Mouse (Mus musculus): ENCODE results near the gene Fis1.

DNA sequence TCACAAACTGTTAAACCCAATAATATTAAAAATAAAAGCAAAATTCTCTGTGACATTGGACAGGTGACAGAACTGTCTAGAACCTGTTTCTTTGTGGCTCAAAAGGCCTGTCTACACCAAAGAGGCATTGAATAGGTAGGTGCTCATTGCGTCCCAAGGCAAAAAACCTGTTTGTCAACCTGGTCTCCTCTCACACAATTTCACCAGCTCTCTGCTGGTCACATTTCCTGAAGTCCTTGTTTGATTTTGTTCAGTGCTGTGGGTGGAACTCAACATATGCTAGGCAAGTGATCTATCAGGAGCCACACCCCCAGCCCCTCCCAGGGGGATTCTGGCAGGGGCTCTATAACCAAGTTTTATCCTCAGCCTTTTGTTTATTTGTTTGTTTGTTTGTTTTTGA, 4.2 kb downstream of the Fis1 start:
- no peak for TF ChIP-seq CTCF (IDR thresholded peaks at IDR 0.05; ENCODE audit: low read depth)
- TF ChIP-seq EP300 (IDR thresholded peaks at IDR 0.05; ENCODE audit: low read depth), result no peak

Measured in liver, embryonic 14.5 days (tissue).